Mouse (Mus musculus) CH12.LX (cell line): ENCODE results near the gene Pla2g4c. TPM values are rescaled to one million over a fixed set of nuclear protein-coding genes. Genes with fewer than 3 reads are reported as not detected.

Source experiments
- DNase-seq: peaks from one replicate; pipeline ENCODE4 v3.0.0-alpha.2; 2013; ENCODE audit errors: extremely low read depth
- H3K27ac ChIP-seq: 2 replicates; pipeline ENCODE4 v1.5.1; 2012; ENCODE audit warnings: low read depth, mild to moderate bottlenecking, control low read depth, moderate library complexity; ENCODE audit not compliant: insufficient read depth
- H3K27me3 ChIP-seq: replicated peaks from 2 replicates; pipeline ENCODE3; 2012; ENCODE audit warnings: inconsistent platforms
- H3K36me3 ChIP-seq, 2 experiments: replicated peaks in 1 of 2; 2 replicates each; pipeline versions ENCODE3 to v1.6.1; 2012; ENCODE audit warnings: inconsistent platforms in 1 of 2, low read length in 1 of 2, mild to moderate bottlenecking in 1 of 2, mixed read lengths in 1 of 2, moderate library complexity in 1 of 2; ENCODE audit not compliant: control insufficient read depth in 1 of 2, insufficient read depth in 1 of 2
- H3K4me1 ChIP-seq, 2 experiments: 2 replicates each; pipeline ENCODE4 v1.6.1; 2012; ENCODE audit warnings: inconsistent platforms in 1 of 2, moderate library complexity in 1 of 2; ENCODE audit not compliant: insufficient read depth in 2 of 2, control insufficient read depth in 1 of 2
- H3K4me2 ChIP-seq: 2 replicates; pipeline ENCODE4 v1.6.1; 2012; ENCODE audit warnings: low read depth, mild to moderate bottlenecking, control low read depth; ENCODE audit not compliant: poor library complexity, insufficient read depth, severe bottlenecking
- H3K4me3 ChIP-seq, 3 experiments: fragments of 150-350 bp in 1 of 3; sonication (generic) in 1 of 3; replicated peaks in 1 of 3; 2 replicates each; pipeline versions ENCODE3 to v1.5.1; 2011 to 2012; ENCODE audit warnings: low read depth in 2 of 3, low read length in 2 of 3, mild to moderate bottlenecking in 2 of 3, moderate library complexity in 2 of 3, control low read depth in 1 of 3, improper control_type of control experiment in 1 of 3, inconsistent platforms in 1 of 3, mixed read lengths in 1 of 3; ENCODE audit not compliant: poor library complexity in 1 of 3
- H3K79me2 ChIP-seq: replicated peaks from 2 replicates; pipeline ENCODE4 v1.6.1; 2012; ENCODE audit warnings: mild to moderate bottlenecking, moderate library complexity; ENCODE audit not compliant: control insufficient read depth, poor library complexity, insufficient read depth, severe bottlenecking; ENCODE audit errors: extremely low read depth
- H3K9ac ChIP-seq: 2 replicates; pipeline ENCODE4 v1.6.1; 2012; ENCODE audit warnings: low read depth, mild to moderate bottlenecking, control low read depth, moderate library complexity; ENCODE audit not compliant: insufficient read depth
- H3K9me3 ChIP-seq: replicated peaks from 2 replicates; pipeline ENCODE3; 2012; ENCODE audit warnings: low read length, inconsistent platforms, mixed read lengths
- EP300 ChIP-seq: IDR thresholded peaks from 2 replicates; pipeline ENCODE4 v1.6.1; 2011; ENCODE audit warnings: low read length, improper control_type of control experiment
- GABPA ChIP-seq: IDR thresholded peaks from 2 replicates; pipeline ENCODE4 v1.6.1; 2012; ENCODE audit warnings: low read depth, low read length, improper control_type of control experiment, inconsistent platforms; ENCODE audit not compliant: insufficient replicate concordance
- IRF4 ChIP-seq: IDR thresholded peaks from 2 replicates; pipeline ENCODE4 v1.6.1; 2014; ENCODE audit warnings: low read depth, mild to moderate bottlenecking, inconsistent platforms, low read length, improper control_type of control experiment
- JUND ChIP-seq: conservative IDR thresholded peaks from 2 replicates; pipeline ENCODE4 v1.6.1; 2011; ENCODE audit warnings: low read depth, low read length, improper control_type of control experiment
- MAX ChIP-seq: IDR thresholded peaks from 2 replicates; pipeline ENCODE4 v1.6.1; 2011; ENCODE audit warnings: low read length, improper control_type of control experiment
- MAZ ChIP-seq: IDR thresholded peaks from 2 replicates; pipeline ENCODE4 v1.6.1; 2012; ENCODE audit warnings: low read depth, mild to moderate bottlenecking, inconsistent platforms, low read length, improper control_type of control experiment, moderate library complexity
- MEF2A ChIP-seq: IDR thresholded peaks from 2 replicates; pipeline ENCODE4 v1.6.1; 2014; ENCODE audit warnings: low read depth, mild to moderate bottlenecking, inconsistent platforms, low read length, improper control_type of control experiment, borderline replicate concordance
- MXI1 ChIP-seq: IDR thresholded peaks from 2 replicates; pipeline ENCODE4 v1.6.1; 2011; ENCODE audit warnings: mild to moderate bottlenecking, low read depth, low read length, improper control_type of control experiment
- MYC ChIP-seq: IDR thresholded peaks from 2 replicates; pipeline ENCODE4 v1.6.1; 2011; ENCODE audit warnings: low read depth, mild to moderate bottlenecking, improper control_type of control experiment, low read length
- NELFE ChIP-seq: IDR thresholded peaks from 2 replicates; pipeline ENCODE4 v1.6.1; 2011; ENCODE audit warnings: low read depth, low read length, improper control_type of control experiment
- POLR2AphosphoS2 ChIP-seq: IDR thresholded peaks from 2 replicates; pipeline ENCODE4 v1.6.1; 2011; ENCODE audit warnings: low read depth, low read length, improper control_type of control experiment
- RCOR1 ChIP-seq: conservative IDR thresholded peaks from 2 replicates; pipeline ENCODE4 v1.6.1; 2012; ENCODE audit warnings: low read depth, mild to moderate bottlenecking, inconsistent platforms, low read length, improper control_type of control experiment
- UBTF ChIP-seq: IDR thresholded peaks from 2 replicates; pipeline ENCODE4 v1.6.1; 2012; ENCODE audit warnings: low read depth, mild to moderate bottlenecking, inconsistent platforms, low read length, improper control_type of control experiment, moderate library complexity
- USF1 ChIP-seq: IDR thresholded peaks from 2 replicates; pipeline ENCODE4 v1.6.1; 2014; ENCODE audit warnings: low read depth, mild to moderate bottlenecking, inconsistent platforms, low read length, improper control_type of control experiment
- ZKSCAN1 ChIP-seq: IDR thresholded peaks from 2 replicates; pipeline ENCODE4 v1.6.1; 2012; ENCODE audit warnings: low read depth, inconsistent platforms, low read length, improper control_type of control experiment, borderline replicate concordance
- ZNF384 ChIP-seq: IDR thresholded peaks from 2 replicates; pipeline ENCODE4 v1.6.1; 2012; ENCODE audit warnings: low read depth, low read length, improper control_type of control experiment, inconsistent platforms
- dilution Hi-C: fragments of 300-500 bp; cut with MboI; formaldehyde crosslinking; loops from 2 replicates; pipeline ENCODE4 v1.14.3; 2020; ENCODE audit warnings: low sequenced_read_pairs; ENCODE audit not compliant: extremely low pct_unique_long_range_greater_than_20kb, extremely low pct_ligation_motif_present
- in situ Hi-C: fragments of 300-500 bp; cut with MboI; formaldehyde crosslinking; loops from 3 replicates; pipeline ENCODE4 v1.14.3; 2019; ENCODE audit warnings: low sequenced_read_pairs, low pct_ligation_motif_present, low pct_unique_long_range_greater_than_20kb, mixed read lengths
- polyA plus RNA-seq: library from polyadenylated mRNA; unstranded; fragments of >175 nt; gene quantifications from 2 replicates; pipeline ENCODE4 v1.2.1, GENCODE M21; 2012; ENCODE audit warnings: low read depth; ENCODE audit not compliant: insufficient read length
- total RNA-seq, 2 experiments: library from RNA; depleted of rRNA; stranded (reverse); fragments of 300-350 nt in 1 of 2; fragments of >200 nt in 1 of 2; gene quantifications; 2 replicates each; pipeline ENCODE4 v1.2.3; 2012 to 2014

Pla2g4c gene
- total and polyA plus RNA-seq, 3 experiments: 0.17 to 1.7 (median 1.1) TPM

DNA sequence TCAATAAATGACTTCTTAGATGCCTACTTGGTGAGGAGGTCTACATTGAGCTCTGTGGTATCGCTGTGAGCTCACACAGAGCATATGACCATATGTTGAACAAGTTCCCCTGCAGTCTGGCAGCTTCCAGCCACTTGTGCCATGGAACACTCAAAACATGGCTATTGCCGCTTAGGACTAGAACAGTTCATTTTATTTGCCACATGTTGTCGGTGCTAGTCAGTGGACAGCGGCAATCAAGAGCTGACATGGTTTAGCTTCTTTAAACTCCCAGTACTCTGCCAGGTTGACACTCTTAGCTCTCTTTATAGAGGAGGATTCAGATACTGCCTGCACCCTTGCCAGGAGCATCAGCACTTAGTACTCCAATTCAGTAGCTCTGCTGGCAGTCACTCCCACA lies 13.1 kb upstream of the Pla2g4c start:
- Histone ChIP-seq H3K9me3 (no peaks in the 10 kb centered on the region), H3K79me2 (no peaks in the 10 kb centered on the region), H3K4me3 (no peak overlapping the region), H3K27me3 (no peaks in the 10 kb centered on the region), H3K9ac (no peak overlapping the region), H3K4me2 (no peak overlapping the region), H3K4me1 (peaks cover 0 to 4% of the 10 kb centered on the region in 2 experiments; a peak in 1 of 4 replicates), H3K27ac (no peak overlapping the region), H3K36me3 (peaks cover 54 to 86% of the 10 kb centered on the region in 2 experiments)
- in situ Hi-C loops (no loop called here), dilution Hi-C loops (no loop called here)
- no peak for DNase-seq
- TF ChIP-seq MYC (no peak), USF1 (no peak), POLR2AphosphoS2 (no peak), MEF2A (no peak), UBTF (no peak), GABPA (no peak), MXI1 (no peak), RCOR1 (no peak), IRF4 (no peak), MAX (no peak), JUND (no peak), MAZ (no peak)

DNA sequence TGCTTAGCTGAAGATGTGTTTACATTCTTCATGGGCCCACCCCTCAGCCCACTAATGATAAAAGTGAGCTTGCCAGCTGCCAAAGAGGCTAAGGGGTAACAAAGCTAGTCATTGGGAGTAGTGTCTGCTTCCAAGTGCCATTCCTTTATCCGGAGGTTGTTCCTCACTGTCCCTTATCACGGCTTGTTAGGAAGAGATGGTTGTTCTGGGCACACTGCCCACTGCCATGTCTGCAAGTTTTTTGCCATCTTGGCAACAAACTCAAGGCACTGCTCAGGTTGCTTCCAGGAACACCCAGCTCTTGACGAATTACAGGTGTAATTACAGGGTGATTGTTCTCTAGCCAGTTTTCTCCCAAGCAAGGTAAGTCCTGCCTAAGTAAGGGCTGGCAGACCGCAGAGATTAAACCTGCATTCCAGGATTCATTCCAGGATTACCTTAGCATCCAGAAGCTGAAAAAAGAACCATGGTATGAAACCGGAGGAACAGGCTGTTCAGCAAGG lies 10.3 kb upstream of the Pla2g4c start:
- DNase-seq: no peak
- no peak for TF ChIP-seq RCOR1
- no peak for TF ChIP-seq MYC
- no peak for TF ChIP-seq ZNF384
- no peak for TF ChIP-seq NELFE
- TF ChIP-seq ZKSCAN1: no peak
- TF ChIP-seq EP300: no peak
- TF ChIP-seq, all 38 proteins: peak for 0

More for the DNA sequence above, 10.3 kb upstream of the Pla2g4c start:
- Histone ChIP-seq H3K4me2 (no peak overlapping the region), H3K9ac (no peak overlapping the region), H3K27me3 (no peaks in the 10 kb centered on the region), H3K4me3 (no peak overlapping the region), H3K4me1 (peaks cover 0 to 4% of the 10 kb centered on the region in 2 experiments; a peak in 1 of 4 replicates), H3K36me3 (peaks cover 30 to 59% of the 10 kb centered on the region in 2 experiments), H3K27ac (no peak overlapping the region), H3K9me3 (no peaks in the 10 kb centered on the region), H3K79me2 (no peaks in the 10 kb centered on the region)
- dilution Hi-C loops: no loop called here
- in situ Hi-C loops: no loop called here
